Mouse (Mus musculus) limb, embryonic 14.5 days (tissue): ENCODE data around the gene Tbata. TPM values are rescaled to one million over a fixed set of nuclear protein-coding genes. Genes with fewer than 3 reads are reported as not detected.

ENCODE experiments used
- ATAC-seq: fragments of 200-750 bp; cut with Nextera tagmentation; 2 replicates; pipeline ENCODE4 v1.8.0; 2017; ENCODE audit warnings: low read depth, moderate number of reproducible peaks, moderate TSS enrichment; ENCODE audit not compliant: low FRiP score
- DNase-seq: peaks from one replicate; pipeline ENCODE4 v3.0.0-alpha.2; 2015; ENCODE audit warnings: low spot score
- H3K27ac ChIP-seq: fragments of 300-500 bp; sonication (generic); replicated peaks from 2 replicates; pipeline ENCODE4 v1.5.1; 2014; ENCODE audit warnings: low read depth, mild to moderate bottlenecking, low read length, moderate library complexity, mixed read lengths
- H3K27me3 ChIP-seq: fragments of 300-500 bp; sonication (generic); 2 replicates; pipeline ENCODE4 v1.6.1; 2014; ENCODE audit warnings: low read length, mixed read lengths; ENCODE audit not compliant: control insufficient read depth, insufficient read depth
- H3K36me3 ChIP-seq: fragments of 300-500 bp; sonication (generic); 2 replicates; pipeline ENCODE4 v1.6.1; 2014; ENCODE audit warnings: mild to moderate bottlenecking, low read length, moderate library complexity, mixed read lengths; ENCODE audit not compliant: control insufficient read depth, insufficient read depth
- H3K4me1 ChIP-seq: fragments of 300-500 bp; sonication (generic); 2 replicates; pipeline ENCODE4 v1.6.1; 2014; ENCODE audit warnings: antibody characterized with exemption, low read length, mixed read lengths; ENCODE audit not compliant: control insufficient read depth, insufficient read depth
- H3K4me2 ChIP-seq: fragments of 300-500 bp; sonication (generic); replicated peaks from 2 replicates; pipeline ENCODE4 v1.6.1; 2014; ENCODE audit warnings: low read depth, mild to moderate bottlenecking, low read length, moderate library complexity; ENCODE audit not compliant: severe bottlenecking
- H3K4me3 ChIP-seq: fragments of 300-500 bp; sonication (generic); replicated peaks from 2 replicates; pipeline ENCODE4 v1.5.1; 2014; ENCODE audit warnings: low read length
- H3K9ac ChIP-seq: fragments of 300-500 bp; sonication (generic); 2 replicates; pipeline ENCODE4 v1.6.1; 2014; ENCODE audit warnings: mild to moderate bottlenecking, low read depth, low read length, moderate library complexity; ENCODE audit not compliant: severe bottlenecking
- H3K9me3 ChIP-seq: fragments of 300-500 bp; sonication (generic); 2 replicates; pipeline ENCODE4 v1.6.1; 2016; ENCODE audit warnings: low read length; ENCODE audit not compliant: control insufficient read depth
- POLR2A ChIP-seq: fragments of 200-500 bp; IDR thresholded peaks from 2 replicates; pipeline ENCODE4 v1.8.0; 2012; ENCODE audit warnings: inconsistent platforms, mild to moderate bottlenecking, moderate library complexity, borderline replicate concordance; ENCODE audit not compliant: insufficient read depth, insufficient read length; ENCODE audit errors: extremely low read depth
- WGBS: fragments of 180-500 bp; shearing (Covaris S2); extraction: QIAGEN DNeasy Blood & Tissue Kit; methylation state at CpG from one replicate; pipeline ENCODE4 v1.1.7; 2014; 5-methylcytosine and 5-hydroxymethylcytosine counted together
- polyA plus RNA-seq, 2 experiments: library from polyadenylated mRNA; depleted of rRNA in 1 of 2; stranded (reverse) in 1 of 2; unstranded in 1 of 2; fragments of >200 nt; fragmentation: Nextera tagmentation in 1 of 2; extraction: Ambion mirVana in 1 of 2; gene quantifications; 2 replicates each; pipeline versions ENCODE4 v1.2.1 to v1.2.3; 2012 to 2014

Tbata gene
- polyA plus RNA-seq, 2 experiments: 0.13 to 0.19 TPM

GRCm38 (mm10) chr10:61146119-61146806 lies 25.5 kb upstream of the Tbata start:
- peak overlapping the region; percentile 84 for H3K4me3 ChIP-seq
- peak overlapping the region; percentile 87 for H3K4me2 ChIP-seq
- DNase-seq (peak; percentile 57), ATAC-seq (peak; percentile 23)
- no peaks in the 10 kb centered on the region for H3K27me3 ChIP-seq
- whole genome bisulfite sequencing: 2% methylated on average over 39 of the region's 53 CpGs
- no peaks in the 10 kb centered on the region for H3K9me3 ChIP-seq
- peak overlapping the region; percentile 85 for H3K9ac ChIP-seq
- H3K36me3 ChIP-seq: peaks cover 3% of the 10 kb centered on the region; the same call in 1 of the 2 replicates
- no peak for TF ChIP-seq POLR2A
- H3K4me1 ChIP-seq: peaks cover 4% of the 10 kb centered on the region; the same call in 1 of the 2 replicates
- H3K27ac ChIP-seq: peak overlapping the region; percentile 92

- Histone ChIP-seq H3K9ac (peak overlapping the region; percentile 85), H3K4me2 (peak overlapping the region; percentile 87), H3K27ac (peak overlapping the region; percentile 92), H3K27me3 (no peaks in the 10 kb centered on the region), H3K9me3 (no peaks in the 10 kb centered on the region), H3K36me3 (peaks cover 3% of the 10 kb centered on the region; the same call in 1 of the 2 replicates), H3K4me3 (peak overlapping the region; percentile 84), H3K4me1 (peaks cover 4% of the 10 kb centered on the region; the same call in 1 of the 2 replicates)
- WGBS: 2% methylated on average over 14 of the region's 14 CpGs
- DNase-seq (no peak), ATAC-seq (peak; percentile 3; the same call in 1 of the 2 replicates)
- no peak for TF ChIP-seq POLR2A
These were observed 25.0 kb upstream of the Tbata start for GRCm38 (mm10) chr10:61146807-61147156.

- no peaks in the 10 kb centered on the region for H3K27me3 ChIP-seq
- H3K9ac ChIP-seq: peak within 1 kb of the TSS; percentile 85
- peak within 1 kb of the TSS; percentile 87 for H3K4me2 ChIP-seq
- H3K4me3 ChIP-seq: peak within 1 kb of the TSS; percentile 84
- H3K27ac ChIP-seq: peak within 1 kb of the TSS; percentile 92
- H3K4me1 ChIP-seq: peaks cover 4% of the 10 kb centered on the region; the same call in 1 of the 2 replicates
- no peaks in the 10 kb centered on the region for H3K9me3 ChIP-seq
- 1% methylated on average over 74 of the region's 82 CpGs for WGBS
- ATAC-seq (peak; percentile 89), DNase-seq (peak; percentile 89)
- no peaks in the 10 kb centered on the region for H3K36me3 ChIP-seq
- peak; percentile 90; the same call in 1 of the 2 replicates for TF ChIP-seq POLR2A
These were observed 24.4 kb upstream of the Tbata start, which contains the start of gene Sgpl1 for GRCm38 (mm10) chr10:61147157-61148040. Sgpl1 (minus strand) TSS chr10:61147703.

GRCm38 (mm10) chr10:61149476-61149875 lies 22.3 kb upstream of the Tbata start:
- no peak for TF ChIP-seq POLR2A
- Histone ChIP-seq H3K4me2 (no peak overlapping the region), H3K27me3 (no peaks in the 10 kb centered on the region), H3K9ac (no peak overlapping the region), H3K36me3 (no peaks in the 10 kb centered on the region), H3K27ac (no peak overlapping the region), H3K9me3 (no peaks in the 10 kb centered on the region), H3K4me3 (no peak overlapping the region), H3K4me1 (peaks cover 4% of the 10 kb centered on the region; the same call in 1 of the 2 replicates)
- WGBS: 82% methylated on average over 3 of the region's 3 CpGs
- DNase-seq: no peak
- no peak for ATAC-seq

- Histone ChIP-seq H3K9ac (no peak overlapping the region), H3K9me3 (no peaks in the 10 kb centered on the region), H3K36me3 (no peaks in the 10 kb centered on the region), H3K4me2 (no peak overlapping the region), H3K27me3 (no peaks in the 10 kb centered on the region), H3K4me1 (peaks cover 1% of the 10 kb centered on the region; the same call in 1 of the 2 replicates), H3K27ac (0 out of 2 replicates have a peak overlapping the region, but pooled peaks have one; percentile 3), H3K4me3 (no peak overlapping the region)
- DNase-seq (peak; percentile 83), ATAC-seq (no peak)
- no peak for TF ChIP-seq POLR2A
- 6% methylated on average over 6 of the region's 6 CpGs for WGBS
These were observed 21.1 kb upstream of the Tbata start for GRCm38 (mm10) chr10:61150616-61151015.
